Mouse (Mus musculus) lung, adult 2 months (tissue): ENCODE measurements around the gene Cdk4. TPM values are rescaled to one million over a fixed set of nuclear protein-coding genes. Genes with fewer than 3 reads are reported as not detected.
A peak's percentile ranks its signal among the peaks of the same experiment; 100 is the strongest.

Source experiments
- DNase-seq: peaks from one replicate; pipeline ENCODE4 v3.0.0; 2022
- H3K4me1 ChIP-seq: fragments of 200-500 bp; 2 replicates; pipeline ENCODE4 v1.6.1; 2011; ENCODE audit warnings: low read length; ENCODE audit not compliant: control insufficient read depth, insufficient read depth
- H3K4me3 ChIP-seq: fragments of 200-500 bp; replicated peaks from 2 replicates; pipeline ENCODE3; 2011; ENCODE audit warnings: low read depth, mild to moderate bottlenecking, control low read depth, low read length; ENCODE audit errors: extremely low read depth
- CTCF ChIP-seq: fragments of 200-500 bp; IDR thresholded peaks from 2 replicates; pipeline ENCODE4 v1.5.1; 2011; ENCODE audit warnings: mild to moderate bottlenecking, low read length, control low read depth; ENCODE audit not compliant: insufficient read depth
- POLR2A ChIP-seq: fragments of 200-500 bp; IDR thresholded peaks from 2 replicates; pipeline ENCODE4 v1.6.1; 2011; ENCODE audit warnings: low read depth, mild to moderate bottlenecking, control low read depth, low read length, borderline replicate concordance; ENCODE audit errors: extremely low read depth
- WGBS: fragments of 180-500 bp; shearing (Covaris S2); methylation state at CpG from one replicate; pipeline ENCODE4 v1.1.7; 2018; 5-methylcytosine and 5-hydroxymethylcytosine counted together
- polyA plus RNA-seq: library from polyadenylated mRNA; depleted of rRNA; stranded (reverse); fragments of >200 nt; gene quantifications from 2 replicates; pipeline ENCODE4 v1.2.3, GENCODE M21; 2012; rRNA removed

Cdk4 gene
- polyA plus RNA-seq = 151 and 182 TPM in 2 replicates

GRCm38 (mm10) chr10:127063239-127063872 is at the start of gene Cdk4:
Gene Cdk4 (plus strand): TSS chr10:127063534.
- Histone ChIP-seq H3K4me3 (peak within 1 kb of the TSS; percentile 84), H3K4me1 (peaks cover 9% of the 10 kb centered on the region; the same call in 1 of the 2 replicates)
- under 1% methylated on average over 46 of the region's 46 CpGs for WGBS
- DNase-seq = peak; percentile 95
- TF ChIP-seq CTCF (no peak), POLR2A (peak; percentile 66)

DNA sequence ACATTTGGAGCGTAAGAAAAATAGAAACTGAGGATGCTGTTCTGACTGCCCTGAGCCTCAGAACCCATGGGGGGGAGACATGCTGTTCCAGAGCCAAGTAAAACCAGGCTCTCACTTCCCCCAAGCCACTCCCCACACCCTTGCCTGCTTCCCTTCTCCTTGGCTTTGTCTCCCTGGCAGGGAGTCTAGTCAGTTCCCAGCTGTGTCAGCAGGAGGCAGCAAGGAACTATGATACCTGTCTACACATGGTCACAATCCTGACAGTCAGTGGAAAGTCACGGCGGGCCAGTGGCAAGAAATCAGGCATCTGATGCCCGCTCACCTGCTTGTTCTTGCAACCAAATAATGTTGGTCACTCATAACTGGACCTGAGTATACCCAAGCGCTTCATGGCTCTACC is 46.8 kb upstream of the Cdk4 start:
- H3K4me3 ChIP-seq = no peak overlapping the region
- no peak for DNase-seq
- no peaks in the 10 kb centered on the region for H3K4me1 ChIP-seq
- no peak for TF ChIP-seq POLR2A
- TF ChIP-seq CTCF = peak; percentile 25; the same call in 1 of the 2 replicates
- WGBS = 55% methylated on average over 5 of the region's 5 CpGs

GRCm38 (mm10) chr10:127017071-127017470 is 46.3 kb upstream of the Cdk4 start:
- no peak for TF ChIP-seq POLR2A
- TF ChIP-seq CTCF = no peak
- WGBS = 37% methylated on average over 2 of the region's 2 CpGs
- Histone ChIP-seq H3K4me1 (no peaks in the 10 kb centered on the region), H3K4me3 (no peak overlapping the region)
- DNase-seq = no peak

DNA sequence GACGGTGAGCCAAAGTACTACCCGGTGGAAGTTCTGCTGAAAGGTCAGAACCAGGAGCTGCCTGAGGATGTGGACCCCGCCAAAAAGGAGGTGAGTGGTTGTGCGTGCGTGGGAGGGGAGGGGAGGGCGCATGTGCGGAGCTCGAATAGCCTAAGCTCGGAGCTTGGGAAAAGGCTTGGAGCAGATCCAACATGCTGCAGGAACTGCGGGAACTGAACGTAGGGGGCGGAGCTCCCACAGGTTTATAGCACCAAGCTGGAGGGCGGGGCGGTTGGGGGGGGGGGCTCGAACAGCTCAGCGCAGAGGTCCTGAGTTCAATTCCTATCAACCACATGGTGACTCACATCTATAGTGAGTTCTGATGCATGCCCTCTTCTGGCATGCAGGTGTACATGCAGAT is 44.9 kb upstream of the Cdk4 start:
- H3K4me3 ChIP-seq = no peak overlapping the region
- no peaks in the 10 kb centered on the region for H3K4me1 ChIP-seq
- WGBS = 76% methylated on average over 16 of the region's 16 CpGs
- no peak for DNase-seq
- TF ChIP-seq CTCF (no peak), POLR2A (no peak)

DNA sequence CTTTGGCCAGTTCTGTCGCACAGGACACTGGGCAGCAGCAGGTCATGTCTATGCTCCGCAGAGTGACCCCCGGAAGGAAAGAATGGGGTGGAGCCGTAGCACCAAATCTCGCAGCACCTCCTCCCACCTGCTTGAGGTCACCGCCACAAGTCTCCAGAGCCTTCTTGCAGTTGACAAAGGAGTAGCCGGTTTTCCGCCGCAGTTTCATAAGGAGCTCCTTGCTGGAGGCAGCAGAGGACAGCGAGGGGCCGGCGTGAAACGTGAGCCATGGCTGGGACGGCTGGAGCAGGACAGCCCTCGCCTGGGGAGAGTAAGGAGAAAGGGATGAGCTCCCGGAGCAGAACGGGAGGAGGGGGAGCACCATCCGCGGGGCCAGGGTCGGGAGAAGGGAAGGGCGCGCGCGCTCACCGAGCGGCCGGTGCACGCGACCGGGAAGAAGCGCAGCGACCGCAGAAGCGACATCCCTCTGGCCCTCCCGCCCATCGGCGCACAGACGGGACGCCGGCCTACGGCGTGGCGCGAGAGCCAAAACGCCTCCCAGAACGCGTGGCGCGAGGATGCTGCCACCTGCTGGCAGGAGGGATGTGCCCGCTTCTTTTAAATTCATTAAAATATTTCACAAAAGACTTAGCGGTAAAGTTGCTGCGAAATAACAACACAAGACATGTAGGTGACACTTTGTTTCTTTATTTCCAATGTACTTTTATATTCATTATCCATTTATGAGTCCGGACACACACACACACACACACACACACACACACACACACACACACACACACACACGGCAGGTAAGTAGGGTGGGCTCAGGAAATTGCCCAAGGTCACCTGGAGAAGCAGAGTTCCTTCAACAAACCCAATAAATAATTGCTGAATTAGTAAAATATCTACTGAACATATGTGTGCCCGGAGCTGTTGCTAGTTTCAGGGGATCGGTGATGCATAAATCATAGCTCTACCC is 32.7 kb upstream of the Cdk4 start, which contains the start of gene Tsfm:
TSS of gene Tsfm (minus strand) at position 505 of the 961 bp plus-strand sequence.
- Histone ChIP-seq H3K4me1 (peaks cover 3% of the 10 kb centered on the region; the same call in 1 of the 2 replicates), H3K4me3 (peak within 1 kb of the TSS; percentile 96)
- 4% methylated on average over 56 of the region's 56 CpGs for WGBS
- DNase-seq = peak; percentile 90
- TF ChIP-seq CTCF (peak; percentile 94), POLR2A (peak; percentile 55; the same call in 1 of the 2 replicates)

- WGBS = 77% methylated on average over 8 of the region's 8 CpGs
- H3K4me1 ChIP-seq = peaks cover 3% of the 10 kb centered on the region; the same call in 1 of the 2 replicates
- DNase-seq = no peak
- TF ChIP-seq POLR2A (no peak), CTCF (no peak)
- no peak overlapping the region for H3K4me3 ChIP-seq
Observed at GRCm38 (mm10) chr10:127033301-127033741, 30.0 kb upstream of the Cdk4 start.

DNA sequence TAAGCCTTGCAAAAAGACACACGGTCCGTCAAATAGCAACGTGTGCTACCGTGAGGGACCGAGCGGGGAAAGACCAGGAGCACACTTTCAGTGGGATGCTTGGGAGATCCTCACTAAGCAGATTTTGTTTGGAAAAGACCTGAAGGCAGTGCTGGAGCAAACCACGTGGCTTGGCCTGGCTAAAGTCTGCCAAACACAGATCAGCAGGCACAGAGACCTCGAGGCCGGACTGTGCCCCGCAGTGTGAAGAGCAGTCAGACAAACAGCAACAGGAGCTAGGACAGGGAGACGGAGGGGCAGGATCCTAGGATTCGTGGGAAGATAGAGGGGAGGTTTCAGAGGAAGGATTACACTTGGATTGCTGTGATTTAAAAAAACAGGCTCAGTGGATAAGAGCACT is 27.1 kb upstream of the Cdk4 start:
- no peak for DNase-seq
- H3K4me1 ChIP-seq = 0 out of 2 replicates have a peak, but pooled peaks cover 3% of the 10 kb centered on the region
- WGBS = 80% methylated on average over 12 of the region's 12 CpGs
- no peak overlapping the region for H3K4me3 ChIP-seq
- no peak for TF ChIP-seq CTCF
- no peak for TF ChIP-seq POLR2A

DNA sequence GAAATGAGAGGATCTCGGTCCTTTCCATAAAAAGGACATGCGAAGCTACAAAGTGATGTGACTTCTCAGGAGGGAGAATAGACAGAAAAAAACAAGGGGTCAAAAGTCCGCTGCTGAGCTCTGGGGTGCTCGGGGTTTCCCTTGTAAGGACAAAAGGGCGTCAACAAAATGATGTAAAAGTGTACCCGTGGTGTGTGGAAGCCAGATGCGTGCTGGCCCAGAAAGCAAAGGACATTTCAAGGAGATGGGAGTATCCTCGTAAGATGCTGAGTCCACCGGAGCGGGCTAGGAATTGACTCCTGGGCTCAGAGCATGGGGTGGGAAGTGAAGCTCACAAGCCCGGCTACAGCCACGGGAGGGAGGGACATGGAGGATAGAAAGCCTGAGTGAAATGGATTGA is 25.7 kb upstream of the Cdk4 start:
- Histone ChIP-seq H3K4me3 (no peak overlapping the region), H3K4me1 (0 out of 2 replicates have a peak, but pooled peaks cover 3% of the 10 kb centered on the region)
- TF ChIP-seq POLR2A (no peak), CTCF (no peak)
- no peak for DNase-seq
- WGBS = 73% methylated on average over 12 of the region's 12 CpGs

- H3K4me1 ChIP-seq = 0 out of 2 replicates have a peak, but pooled peaks cover 3% of the 10 kb centered on the region
- TF ChIP-seq POLR2A (no peak), CTCF (no peak)
- H3K4me3 ChIP-seq = peak overlapping the region; percentile 79
- DNase-seq = no peak
- WGBS = 3% methylated on average over 20 of the region's 20 CpGs
Observed at GRCm38 (mm10) chr10:127040569-127041214, 22.6 kb upstream of the Cdk4 start.
